Mouse (Mus musculus) spleen, embryonic (tissue): ENCODE data around the gene Rtf2.

Experiments used
- CTCF ChIA-PET: fragments of 350-600 bp; sonication (Branson Sonifier 250); formaldehyde crosslinking; loops from one replicate; lab custom pipeline; 2022; lab: Charles Lee

The Rtf2 gene

GRCm38 (mm10) chr2:172481654-172482385, 41.5 kb downstream of the Rtf2 start:
- CTCF ChIA-PET, result no interaction called here

- CTCF ChIA-PET, result no interaction called here
Observed at GRCm38 (mm10) chr2:172483766-172484413, 43.5 kb downstream of the Rtf2 start.

GRCm38 (mm10) chr2:172484696-172485370, 44.5 kb downstream of the Rtf2 start:
- CTCF ChIA-PET, result no interaction called here

GRCm38 (mm10) chr2:172496736-172497345, 56.5 kb downstream of the Rtf2 start:
- CTCF ChIA-PET, result no interaction called here

- CTCF ChIA-PET, result no interaction called here
Observed at GRCm38 (mm10) chr2:172498823-172499222, 58.5 kb downstream of the Rtf2 start.

GRCm38 (mm10) chr2:172500752-172501316, 60.5 kb downstream of the Rtf2 start:
- CTCF ChIA-PET, result no interaction called here

GRCm38 (mm10) chr2:172501341-172501740, 61.0 kb downstream of the Rtf2 start:
- CTCF ChIA-PET, result no interaction called here

- CTCF ChIA-PET, result interaction anchor here (0.6 kb wide), 1 partner anchor 26 kb away, joined by 3 read pairs; no protein-coding TSS in a partner anchor
Observed at GRCm38 (mm10) chr2:172502168-172502567, 61.8 kb downstream of the Rtf2 start.

- CTCF ChIA-PET, result no interaction called here
Observed at GRCm38 (mm10) chr2:172506121-172506520, 65.8 kb downstream of the Rtf2 start.

GRCm38 (mm10) chr2:172510056-172510712, 69.8 kb downstream of the Rtf2 start:
- CTCF ChIA-PET, result no interaction called here

- CTCF ChIA-PET, result no interaction called here
Observed at GRCm38 (mm10) chr2:172510899-172511298, 70.5 kb downstream of the Rtf2 start.

- CTCF ChIA-PET, result no interaction called here
Observed at GRCm38 (mm10) chr2:172516407-172516992, 76.1 kb downstream of the Rtf2 start.
